Mouse (Mus musculus): ENCODE data around the gene Sparcl1.

DNA sequence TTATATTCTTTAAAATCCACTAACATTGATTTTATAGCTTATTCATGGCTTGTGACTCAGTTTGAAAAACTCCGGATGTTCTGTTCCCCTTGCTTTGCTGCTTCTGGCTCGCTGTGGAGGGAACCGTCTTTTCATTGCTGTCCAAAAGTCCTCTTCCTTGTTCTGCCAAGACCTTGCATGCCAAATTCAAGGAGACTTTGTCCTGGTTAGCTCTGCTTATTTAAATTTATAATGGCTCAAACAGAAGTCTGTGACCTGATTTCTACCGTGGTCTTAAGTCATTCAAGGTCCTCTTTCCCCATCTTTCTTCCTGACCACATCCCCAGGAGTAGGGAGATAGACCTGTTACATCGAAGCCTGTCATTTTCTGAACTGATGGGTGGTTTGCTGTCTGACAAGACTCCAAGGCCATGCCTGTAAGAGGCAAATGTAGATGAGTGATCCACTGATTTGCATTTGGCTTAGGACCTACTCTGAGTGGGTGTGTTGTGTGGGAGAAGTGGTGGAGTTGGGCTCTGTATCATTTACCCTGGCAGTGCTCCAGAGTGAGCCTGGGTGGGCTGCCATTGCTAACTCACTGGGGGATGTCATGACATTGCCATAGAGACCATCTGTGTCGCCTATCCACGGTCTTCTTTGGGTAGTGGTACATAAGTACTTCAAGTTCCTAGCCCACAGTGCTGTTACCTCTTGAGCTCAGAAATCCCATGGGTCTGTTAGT lies 45.0 kb upstream of the Sparcl1 start:
- TF ChIP-seq CTCF (IDR thresholded peaks at IDR 0.05; ENCODE audit: extremely low read depth, insufficient read depth, low read length) (no peak), POLR2A (IDR thresholded peaks at IDR 0.05; ENCODE audit: extremely low read depth, insufficient read depth, low read length) (no peak)

Measured in cortical plate, adult 2 months (tissue).